Mouse (Mus musculus): Measurements from ENCODE around the gene Dtd1.

Gene Dtd1

GRCm38 (mm10) chr2:144769118-144769496, 169.4 kb downstream of the Dtd1 start:
- DNase-seq (ENCODE audit: low read depth), result no peak

- no peak for DNase-seq (ENCODE audit: low read depth)
Measured at GRCm38 (mm10) chr2:144769556-144769955, 169.9 kb downstream of the Dtd1 start.

- no peak for DNase-seq (ENCODE audit: low read depth)
Measured at GRCm38 (mm10) chr2:144770452-144770941, 170.8 kb downstream of the Dtd1 start.

- no peak for DNase-seq (ENCODE audit: low read depth)
Measured at GRCm38 (mm10) chr2:144771841-144772240, 172.1 kb downstream of the Dtd1 start.

- DNase-seq (ENCODE audit: low read depth), result no peak
Measured at GRCm38 (mm10) chr2:144774636-144775160, 175.0 kb downstream of the Dtd1 start.

GRCm38 (mm10) chr2:144775626-144776025, 175.9 kb downstream of the Dtd1 start:
- no peak for DNase-seq (ENCODE audit: low read depth)

GRCm38 (mm10) chr2:144779263-144779662, 179.6 kb downstream of the Dtd1 start:
- DNase-seq (ENCODE audit: low read depth), result no peak

- DNase-seq (ENCODE audit: low read depth), result no peak
Measured at GRCm38 (mm10) chr2:144780731-144781130, 181.0 kb downstream of the Dtd1 start.

GRCm38 (mm10) chr2:144781871-144782270, 182.2 kb downstream of the Dtd1 start:
- DNase-seq (ENCODE audit: low read depth), result no peak

- no peak for DNase-seq (ENCODE audit: low read depth)
Measured at GRCm38 (mm10) chr2:144782481-144782880, 182.8 kb downstream of the Dtd1 start.

- DNase-seq (ENCODE audit: low read depth), result no peak
Measured at GRCm38 (mm10) chr2:144783190-144783589, 183.5 kb downstream of the Dtd1 start.

- DNase-seq (ENCODE audit: low read depth), result no peak
Measured at GRCm38 (mm10) chr2:144783831-144784230, 184.1 kb downstream of the Dtd1 start.

- no peak for DNase-seq (ENCODE audit: low read depth)
Measured at GRCm38 (mm10) chr2:144791671-144792294, 192.1 kb downstream of the Dtd1 start.

- DNase-seq (ENCODE audit: low read depth), result no peak
Measured at GRCm38 (mm10) chr2:144797515-144797914, 197.8 kb downstream of the Dtd1 start.

- DNase-seq (ENCODE audit: low read depth), result no peak
Measured at GRCm38 (mm10) chr2:144807766-144808754, 208.4 kb downstream of the Dtd1 start.
